Mouse (Mus musculus): ENCODE data around the gene 2810408A11Rik. TPM values are rescaled to one million over a fixed set of nuclear protein-coding genes. Genes with fewer than 3 reads are reported as not detected.
A peak's percentile ranks its signal among the peaks of the same experiment; 100 is the strongest.

Gene 2810408A11Rik
- total and polyA plus RNA-seq, 3 experiments, result 0.81 to 1.3 TPM; not detected in 1

DNA sequence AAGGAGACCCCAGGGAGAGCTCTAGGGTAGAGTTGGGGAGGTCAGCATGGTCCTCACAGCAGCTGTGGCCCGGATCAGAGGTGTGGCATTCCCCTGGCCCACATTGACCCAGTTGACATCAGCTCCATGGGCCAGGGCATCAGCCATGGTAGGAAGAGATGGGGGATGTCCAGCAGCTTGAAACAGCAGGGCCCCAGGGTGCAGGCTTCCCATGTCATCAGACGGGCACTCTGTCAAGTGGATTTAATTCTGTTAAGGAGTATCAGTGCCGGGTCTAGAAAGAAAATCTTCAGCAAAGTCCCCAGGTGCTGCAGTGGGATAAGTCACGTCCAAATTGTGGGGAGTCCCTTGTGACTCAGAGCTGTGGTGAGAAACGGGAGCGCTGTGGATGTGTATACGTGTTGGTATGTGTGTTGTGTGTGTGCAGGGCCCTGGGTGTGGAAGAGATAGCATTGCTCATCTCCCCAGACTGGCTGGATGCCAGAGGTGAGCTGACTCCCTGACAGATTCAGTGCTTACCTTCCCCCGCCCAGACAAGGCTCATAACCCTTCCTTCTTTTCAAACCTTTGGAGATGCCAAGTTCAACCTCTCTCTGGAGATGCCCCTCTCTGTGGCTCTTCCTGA, 17.1 kb downstream of the 2810408A11Rik start (continued):
- TF ChIP-seq E2F4 (IDR thresholded peaks at IDR 0.05; ENCODE audit: borderline replicate concordance, low read depth, low read length) (no peak), HCFC1 (IDR thresholded peaks at IDR 0.05; ENCODE audit: low read depth, low read length) (peak; percentile 31; the same call in 1 of the 2 replicates), MEF2A (IDR thresholded peaks at IDR 0.05; ENCODE audit: extremely low read depth, insufficient replicate concordance, low read depth, low read length, poor library complexity, severe bottlenecking) (no peak), ZC3H11A (IDR thresholded peaks at IDR 0.05; ENCODE audit: low read depth, low read length) (no peak), SIN3A (IDR thresholded peaks at IDR 0.05; ENCODE audit: low read length) (peak; percentile 46), RCOR1 (IDR thresholded peaks at IDR 0.05; ENCODE audit: low read depth, low read length) (peak; percentile 81)

- Histone ChIP-seq H3K36me3 (ENCODE audit: control insufficient read depth in 1 of 2, insufficient read depth in 2 of 2, low read length in 2 of 2) (peaks cover 0 to 28% of the 10 kb centered on the region in 2 experiments; a peak in 2 of 4 replicates), H3K79me2 (ENCODE audit: control insufficient read depth, insufficient read depth, low read length, poor library complexity) (no peaks in the 10 kb centered on the region), H3K4me3 (ENCODE audit: control insufficient read depth in 1 of 2, insufficient read depth in 1 of 2, low read depth in 2 of 2, low read length in 2 of 2) (no peak overlapping the region), H3K4me1 (ENCODE audit: control insufficient read depth in 1 of 2, insufficient read depth in 2 of 2, low read length in 2 of 2) (peaks cover 14 to 46% of the 10 kb centered on the region in 2 experiments), H3K27ac (ENCODE audit: control insufficient read depth, low read depth, low read length) (peak overlapping the region; percentile 25; the same call in 1 of the 2 replicates), H3K9ac (ENCODE audit: control insufficient read depth, low read depth, low read length, poor library complexity, severe bottlenecking) (no peak overlapping the region), H3K9me3 (replicated peaks; ENCODE audit: insufficient read depth, low read length) (no peaks in the 10 kb centered on the region), H3K27me3 (ENCODE audit: control insufficient read depth in 1 of 2, insufficient read depth in 2 of 2, low read length in 2 of 2) (no peaks in the 10 kb centered on the region)
- DNase-seq (ENCODE audit: low read depth, low spot score), result peak; percentile 86
- TF ChIP-seq MYB (IDR thresholded peaks at IDR 0.05; ENCODE audit: low read depth, low read length), result no peak
- TF ChIP-seq USF1 (IDR thresholded peaks at IDR 0.05; ENCODE audit: low read depth, low read length), result peak; percentile 56
- TF ChIP-seq MAX (IDR thresholded peaks at IDR 0.05; ENCODE audit: low read length), result peak; percentile 9; the same call in 1 of the 2 replicates
- TF ChIP-seq USF2 (IDR thresholded peaks at IDR 0.05; ENCODE audit: borderline replicate concordance in 1 of 2, insufficient read depth in 1 of 2, low read depth in 1 of 2, low read length in 2 of 2), result no peak
- no peak for TF ChIP-seq UBTF (IDR thresholded peaks at IDR 0.05; ENCODE audit: borderline replicate concordance, insufficient read depth, low read depth, low read length)
- no peak for TF ChIP-seq POLR2AphosphoS5 (IDR thresholded peaks at IDR 0.05; ENCODE audit: borderline replicate concordance, low read depth, low read length)
- no peak for TF ChIP-seq TBP (IDR thresholded peaks at IDR 0.05; ENCODE audit: low read depth, low read length)
- TF ChIP-seq NELFE (IDR thresholded peaks at IDR 0.05; ENCODE audit: low read depth, low read length), result no peak
- TF ChIP-seq RAD21 (IDR thresholded peaks at IDR 0.05; ENCODE audit: low read depth, low read length), result peak; percentile 68
- TF ChIP-seq HCFC1 (IDR thresholded peaks at IDR 0.05; ENCODE audit: low read depth, low read length), result no peak
- no peak for TF ChIP-seq GABPA (IDR thresholded peaks at IDR 0.05; ENCODE audit: low read depth, low read length)
- no peak for TF ChIP-seq ELF1 (IDR thresholded peaks at IDR 0.05; ENCODE audit: low read depth, low read length)
- TF ChIP-seq ZC3H11A (IDR thresholded peaks at IDR 0.05; ENCODE audit: low read depth, low read length), result peak; percentile 48
- TF ChIP-seq RCOR1 (IDR thresholded peaks at IDR 0.05; ENCODE audit: low read depth, low read length), result no peak
- TF ChIP-seq CTCF (IDR thresholded peaks at IDR 0.05 in 2 of 3, conservative IDR thresholded peaks at IDR 0.05 in 1 of 3; ENCODE audit: control insufficient read depth in 1 of 3, insufficient read depth in 1 of 3, low read depth in 2 of 3, low read length in 3 of 3, poor library complexity in 1 of 3, severe bottlenecking in 1 of 3), result peak; percentile 83 to 95 (median 88)
- no peak for TF ChIP-seq ZMIZ1 (IDR thresholded peaks at IDR 0.05; ENCODE audit: low read depth, low read length)
- TF ChIP-seq KAT2A (conservative IDR thresholded peaks at IDR 0.05; ENCODE audit: low read depth, low read length), result no peak
- no peak for TF ChIP-seq MYC (IDR thresholded peaks at IDR 0.05; ENCODE audit: low read depth, low read length)
- TF ChIP-seq CHD1 (IDR thresholded peaks at IDR 0.05; ENCODE audit: low read depth, low read length), result no peak
- no peak for TF ChIP-seq TAL1 (IDR thresholded peaks at IDR 0.05; ENCODE audit: low read length)
- no peak for TF ChIP-seq POLR2A (IDR thresholded peaks at IDR 0.05; ENCODE audit: control insufficient read depth in 1 of 2, insufficient read depth in 1 of 2, low read depth in 1 of 2, low read length in 2 of 2, poor library complexity in 1 of 2)
- 0 out of 2 replicates have a peak, but pooled peaks have one; percentile 3 for TF ChIP-seq GATA1 (IDR thresholded peaks at IDR 0.05; ENCODE audit: low read depth, low read length)
- no peak for TF ChIP-seq MEF2A (IDR thresholded peaks at IDR 0.05; ENCODE audit: extremely low read depth, insufficient replicate concordance, low read depth, low read length, poor library complexity, severe bottlenecking)
- TF ChIP-seq MXI1 (IDR thresholded peaks at IDR 0.05; ENCODE audit: low read depth, low read length), result no peak
- no peak for TF ChIP-seq JUND (IDR thresholded peaks at IDR 0.05; ENCODE audit: low read depth, low read length)
- TF ChIP-seq SMC3 (IDR thresholded peaks at IDR 0.05; ENCODE audit: low read depth, low read length), result peak; percentile 72
- no peak for TF ChIP-seq MAFK (IDR thresholded peaks at IDR 0.05; ENCODE audit: borderline replicate concordance, low read depth, low read length)
- no peak for TF ChIP-seq E2F4 (IDR thresholded peaks at IDR 0.05; ENCODE audit: borderline replicate concordance, low read depth, low read length)
These were observed 17.7 kb downstream of the 2810408A11Rik start for GRCm38 (mm10) chr11:69883066-69883465.
